Mouse (Mus musculus): Measurements from ENCODE around the gene Lrp6. TPM values are rescaled to one million over a fixed set of nuclear protein-coding genes. Genes with fewer than 3 reads are reported as not detected.

Gene Lrp6
- polyA plus RNA-seq, 1 experiment, result 26.8 TPM

DNA sequence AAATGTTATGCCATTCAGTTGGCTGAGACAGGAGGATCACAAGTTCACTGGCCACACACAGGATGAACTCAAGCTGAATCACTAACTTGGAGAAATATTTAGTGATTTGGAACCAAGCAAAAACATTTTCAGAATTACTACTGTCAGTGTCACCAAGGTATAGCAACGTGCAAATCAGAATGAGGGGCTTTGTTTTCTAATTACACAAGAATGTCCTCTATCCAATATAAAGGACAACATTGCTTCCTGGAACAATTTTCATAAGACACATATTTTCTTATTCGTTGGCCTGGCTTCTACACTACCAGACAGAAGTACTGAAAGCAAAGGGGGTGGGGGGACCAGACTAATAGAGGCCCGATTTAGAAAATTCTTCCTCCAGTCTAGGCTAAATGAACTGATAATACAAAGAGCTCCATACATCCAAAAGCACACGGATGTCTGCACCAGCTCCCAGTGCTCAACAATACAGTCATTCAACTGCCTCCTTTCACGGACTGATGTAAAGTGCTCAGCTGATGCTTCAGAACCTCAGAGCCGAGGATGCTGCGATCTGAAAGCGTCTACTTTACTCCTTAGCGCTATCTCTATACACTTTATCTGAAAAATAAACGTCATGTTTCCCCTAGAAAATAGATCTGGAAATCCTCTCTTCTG lies 29.2 kb downstream of the Lrp6 start:
- no peak for DNase-seq (ENCODE audit: extremely low spot score in 1 of 2, low spot score in 1 of 2)

GRCm38 (mm10) chr6:134535169-134535568 lies 31.6 kb downstream of the Lrp6 start:
- DNase-seq (ENCODE audit: extremely low spot score in 1 of 2, low spot score in 1 of 2), result no peak

- DNase-seq (ENCODE audit: extremely low spot score in 1 of 2, low spot score in 1 of 2), result no peak
Observed at GRCm38 (mm10) chr6:134533021-134533420, 33.7 kb downstream of the Lrp6 start.

DNA sequence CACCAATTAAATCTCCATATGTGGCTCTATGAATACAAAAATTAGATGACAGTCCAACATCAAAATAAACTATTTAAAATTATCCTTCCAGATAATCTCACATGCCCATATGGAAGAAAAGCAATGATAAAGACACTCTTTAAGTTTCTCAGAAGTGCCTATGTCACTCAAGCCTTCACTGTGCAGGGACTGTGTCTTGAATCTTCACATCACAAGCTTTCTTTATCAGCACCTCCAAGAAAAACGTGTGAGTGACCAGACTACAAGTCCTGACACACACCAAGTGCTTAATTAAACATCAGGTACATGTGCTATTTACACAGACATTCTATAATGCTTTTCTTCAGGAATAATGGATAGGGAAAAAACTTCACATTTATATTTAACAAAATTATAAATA lies 34.8 kb downstream of the Lrp6 start:
- no peak for DNase-seq (ENCODE audit: extremely low spot score in 1 of 2, low spot score in 1 of 2)

DNA sequence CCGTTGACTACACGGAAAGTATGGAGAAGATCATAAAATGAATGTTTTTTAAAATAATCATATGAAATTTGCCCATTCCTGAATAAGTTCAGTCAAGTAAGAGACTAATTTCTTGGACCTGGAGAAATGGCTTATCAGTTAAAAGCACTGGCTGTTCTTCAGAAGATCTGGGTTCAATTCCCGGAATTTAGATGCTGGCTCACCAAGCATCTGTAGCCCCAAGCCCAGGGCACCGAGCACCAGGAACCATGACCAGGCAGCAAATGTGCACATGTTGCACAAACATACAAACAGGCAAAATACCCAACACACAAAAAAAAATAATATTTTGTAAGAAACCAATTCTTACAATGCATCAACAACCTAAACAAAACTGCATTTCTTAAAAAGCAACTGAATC lies 37.4 kb downstream of the Lrp6 start:
- DNase-seq (ENCODE audit: extremely low spot score in 1 of 2, low spot score in 1 of 2), result no peak

GRCm38 (mm10) chr6:134528396-134528795 lies 38.4 kb downstream of the Lrp6 start:
- DNase-seq (ENCODE audit: extremely low spot score in 1 of 2, low spot score in 1 of 2), result no peak

DNA sequence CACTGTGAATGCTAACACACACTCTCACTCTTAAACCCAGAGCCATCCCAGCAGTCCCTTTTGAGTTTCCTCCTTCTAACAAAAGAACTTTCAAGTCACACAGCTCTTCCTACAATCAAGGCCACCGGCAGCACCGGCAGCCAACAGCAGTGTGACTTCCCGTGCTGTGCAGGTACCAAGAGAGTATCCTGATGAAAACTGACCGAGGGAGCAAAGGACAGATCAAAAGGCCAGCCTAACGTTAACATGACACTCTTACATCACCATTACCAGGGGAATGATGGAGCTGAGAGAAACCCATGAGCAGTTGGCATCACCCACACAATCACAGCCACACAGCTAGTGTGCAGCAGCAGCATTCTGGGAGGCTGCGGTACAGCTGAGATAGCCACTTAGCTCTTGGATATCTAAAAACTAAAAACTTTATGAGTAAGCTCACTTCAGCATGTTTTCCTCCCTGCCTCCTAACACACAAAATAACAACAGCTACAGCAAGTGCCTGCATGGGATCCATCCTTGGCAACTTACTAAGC lies 39.1 kb downstream of the Lrp6 start:
- DNase-seq (ENCODE audit: extremely low spot score in 1 of 2, low spot score in 1 of 2), result no peak

DNA sequence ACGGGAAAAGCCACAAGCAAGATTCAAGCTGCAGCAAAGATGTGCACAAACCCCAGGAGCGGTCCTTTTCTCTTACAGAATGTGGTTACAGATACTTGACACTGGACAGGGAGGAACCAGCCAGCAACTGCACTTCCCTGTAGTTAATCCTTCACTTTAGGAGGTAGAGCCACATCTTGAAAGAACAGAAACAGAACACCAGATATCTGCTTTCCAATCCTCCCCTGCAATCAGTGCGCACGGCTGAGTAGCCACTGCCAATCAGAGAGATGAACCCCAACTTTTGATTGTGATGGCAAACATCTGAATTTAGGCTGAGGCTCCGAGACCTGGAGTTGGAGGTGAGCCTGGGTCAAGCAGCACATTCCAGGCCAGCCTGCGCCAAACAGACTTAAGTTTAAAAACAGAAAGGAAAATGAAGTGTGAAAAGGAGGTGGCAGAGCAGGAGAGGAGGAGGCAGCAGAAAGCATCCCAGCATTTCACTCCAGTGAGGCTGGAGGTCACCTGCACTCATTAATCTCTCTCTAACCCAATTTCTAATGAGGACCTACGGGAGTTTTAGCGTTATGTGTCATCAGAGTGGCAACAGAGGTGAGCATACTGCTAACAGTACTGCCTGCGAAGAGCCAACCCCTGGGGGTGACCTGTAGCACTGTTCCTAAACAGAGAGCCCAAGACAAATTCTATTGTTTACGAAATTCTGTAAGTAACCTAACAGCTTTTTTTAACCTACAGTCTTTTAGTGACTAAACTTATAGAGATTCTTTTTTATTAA lies 39.8 kb downstream of the Lrp6 start:
- DNase-seq (ENCODE audit: extremely low spot score in 1 of 2, low spot score in 1 of 2), result no peak

DNA sequence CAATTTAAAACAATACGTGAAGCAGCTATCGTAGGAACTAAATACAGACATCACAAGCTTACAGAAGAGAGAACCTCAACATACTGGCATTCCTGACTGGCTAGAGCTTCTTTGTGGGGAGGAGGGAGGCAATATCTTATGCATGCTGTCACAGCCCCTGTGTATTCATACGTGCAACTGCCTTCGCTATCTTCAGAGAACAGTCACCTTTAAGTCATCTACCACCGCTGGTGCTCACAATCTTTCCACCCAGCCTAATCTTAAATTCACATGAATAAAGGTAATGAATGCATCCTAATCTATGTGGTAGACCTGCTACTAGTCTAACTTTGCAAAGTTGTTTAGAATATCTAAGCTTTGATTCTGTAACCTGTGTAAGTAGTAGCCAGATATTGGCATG lies 40.5 kb downstream of the Lrp6 start:
- DNase-seq (ENCODE audit: extremely low spot score in 1 of 2, low spot score in 1 of 2), result no peak

DNA sequence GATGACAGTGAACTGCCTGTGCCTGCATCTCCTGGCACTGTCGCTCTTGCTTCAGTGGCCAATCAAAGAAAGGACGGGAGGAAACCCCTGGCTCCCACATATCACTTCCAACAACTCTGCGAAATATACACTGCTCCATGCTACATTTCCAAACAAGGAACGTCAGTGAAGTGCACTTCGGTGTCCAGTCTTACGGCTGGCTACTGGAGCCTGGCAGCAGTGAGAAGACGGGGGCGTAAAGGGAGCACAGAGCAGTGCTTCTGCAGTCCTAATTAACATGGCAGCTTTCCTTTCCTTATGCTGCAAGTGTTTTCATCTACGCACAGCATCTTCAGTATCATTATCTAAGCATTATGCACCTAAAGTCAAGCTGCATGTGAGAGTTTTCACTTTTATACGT lies 45.4 kb downstream of the Lrp6 start:
- peak; percentile 18 to 46 for DNase-seq (ENCODE audit: extremely low spot score in 1 of 2, low spot score in 1 of 2)

DNA sequence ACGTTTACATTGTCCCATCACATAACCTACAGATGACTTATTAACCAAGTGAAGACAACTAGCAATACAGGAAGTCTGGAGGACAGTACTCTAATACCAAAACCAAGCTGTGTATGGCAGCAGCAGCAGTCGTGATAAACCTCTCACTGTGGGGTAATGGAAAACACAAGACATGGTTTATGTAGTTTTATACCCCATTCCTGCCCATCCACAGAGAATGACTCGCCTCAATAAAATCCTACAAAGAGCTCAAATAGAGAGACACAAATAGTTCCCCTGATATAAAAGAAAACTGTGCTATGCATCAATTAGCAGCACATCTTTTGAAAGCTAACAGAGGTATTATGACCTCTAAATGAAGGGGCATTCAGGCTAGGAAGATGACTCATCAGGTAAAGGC lies 45.9 kb downstream of the Lrp6 start:
- no peak for DNase-seq (ENCODE audit: extremely low spot score in 1 of 2, low spot score in 1 of 2)

GRCm38 (mm10) chr6:134518450-134518849 lies 48.3 kb downstream of the Lrp6 start:
- no peak for DNase-seq (ENCODE audit: extremely low spot score in 1 of 2, low spot score in 1 of 2)

DNA sequence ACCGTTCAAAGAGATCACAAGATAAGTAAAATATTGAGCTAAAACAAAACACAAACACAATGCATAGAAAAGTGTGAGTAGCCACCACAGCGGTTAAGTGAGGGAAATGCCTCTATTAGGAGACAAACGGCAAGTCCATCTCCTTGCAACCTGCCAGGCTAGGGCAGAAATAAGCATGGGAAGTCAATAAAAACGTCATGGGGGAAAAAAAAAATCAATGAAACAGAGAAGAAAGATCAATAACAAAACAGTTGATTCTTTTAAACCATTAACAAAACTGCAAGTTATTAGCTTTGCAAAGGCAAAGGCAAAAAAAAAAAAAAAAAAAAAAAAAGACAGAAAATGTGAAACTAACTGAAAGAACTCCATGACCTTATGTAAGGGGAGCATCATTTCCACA lies 49.6 kb downstream of the Lrp6 start:
- DNase-seq (ENCODE audit: extremely low spot score in 1 of 2, low spot score in 1 of 2), result no peak

- DNase-seq (ENCODE audit: extremely low spot score in 1 of 2, low spot score in 1 of 2), result no peak
Observed at GRCm38 (mm10) chr6:134515416-134515815, 51.3 kb downstream of the Lrp6 start.

GRCm38 (mm10) chr6:134513896-134514510 lies 52.8 kb downstream of the Lrp6 start:
- DNase-seq (ENCODE audit: extremely low spot score in 1 of 2, low spot score in 1 of 2), result no peak

DNA sequence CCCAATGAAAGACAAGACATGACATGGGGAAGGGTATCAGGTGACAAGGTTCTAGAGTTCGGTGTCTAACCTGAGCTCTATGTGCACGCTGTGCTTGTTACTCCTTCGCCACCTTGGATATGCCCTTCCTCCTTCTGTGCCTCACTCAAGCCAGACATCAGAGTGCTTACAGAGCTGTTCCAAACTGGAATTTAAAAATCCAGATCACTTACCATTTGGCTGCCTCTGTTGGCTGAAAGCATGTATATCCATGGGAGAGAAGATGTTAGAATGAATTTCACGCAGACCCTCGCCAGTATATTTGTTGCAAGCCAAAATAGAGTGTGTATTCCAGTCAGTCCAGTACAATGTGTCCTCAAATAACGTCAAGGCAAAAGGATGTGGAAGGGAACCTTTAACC lies 53.8 kb downstream of the Lrp6 start:
- DNase-seq (ENCODE audit: extremely low spot score in 1 of 2, low spot score in 1 of 2), result no peak

DNA sequence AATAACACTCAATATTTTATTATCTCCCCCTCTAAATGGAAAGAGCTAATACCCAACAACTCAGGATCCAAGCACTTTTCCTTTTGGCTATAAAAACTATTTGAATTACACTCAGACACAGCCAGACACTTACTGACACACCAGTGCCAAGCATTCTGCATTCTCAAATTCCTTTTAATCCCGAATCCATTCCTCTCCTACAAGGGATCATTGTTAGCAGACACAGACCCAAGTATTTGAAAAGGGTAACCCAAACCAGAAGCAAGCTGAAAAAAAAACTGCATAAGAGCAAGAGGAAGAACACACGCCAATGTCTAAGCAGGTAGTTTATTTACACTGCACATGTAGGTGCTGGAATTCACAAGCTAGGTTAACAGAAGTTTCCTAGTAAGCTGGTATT lies 54.3 kb downstream of the Lrp6 start:
- DNase-seq (ENCODE audit: extremely low spot score in 1 of 2, low spot score in 1 of 2), result no peak

DNA sequence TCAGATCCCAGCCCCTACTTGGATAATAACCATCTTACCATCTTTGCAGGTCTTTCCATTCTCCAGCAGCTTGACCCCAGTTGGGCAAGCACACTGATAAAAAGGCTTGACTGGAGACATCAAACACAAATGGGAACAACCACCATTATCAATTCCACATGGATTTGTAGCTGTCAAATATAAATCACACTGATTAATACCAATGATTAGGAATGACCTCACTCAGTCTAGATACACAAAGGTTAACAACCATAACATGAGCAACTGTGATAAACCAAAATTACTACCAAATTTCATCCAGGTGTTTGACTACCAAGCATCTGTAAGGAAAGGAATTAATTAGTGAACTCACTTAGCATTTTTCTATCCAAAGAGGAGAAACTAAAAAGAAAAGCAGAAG lies 55.6 kb downstream of the Lrp6 start:
- DNase-seq (ENCODE audit: extremely low spot score in 1 of 2, low spot score in 1 of 2), result no peak

DNA sequence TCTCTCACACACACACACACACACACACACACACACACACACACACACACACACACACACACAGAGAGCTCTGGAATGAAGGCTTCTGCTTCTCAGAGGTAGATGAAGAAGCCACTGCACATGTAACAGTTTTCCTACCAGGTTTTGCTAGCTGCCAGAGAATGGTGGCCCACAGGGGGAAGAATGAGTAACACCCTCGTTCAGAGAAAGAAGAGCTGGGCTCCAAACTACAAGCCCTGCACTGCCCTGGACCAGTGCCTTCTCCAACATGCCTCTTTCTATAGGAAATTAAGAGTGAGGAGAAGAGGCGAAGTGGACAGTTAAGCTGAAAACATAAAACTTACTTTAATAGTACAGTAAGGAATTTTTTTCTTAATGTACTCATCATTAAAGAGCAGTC lies 56.5 kb downstream of the Lrp6 start:
- DNase-seq (ENCODE audit: extremely low spot score in 1 of 2, low spot score in 1 of 2), result no peak

- no peak for DNase-seq (ENCODE audit: extremely low spot score in 1 of 2, low spot score in 1 of 2)
Observed at GRCm38 (mm10) chr6:134509731-134510226, 57.0 kb downstream of the Lrp6 start.

GRCm38 (mm10) chr6:134504866-134505265 lies 61.9 kb downstream of the Lrp6 start:
- DNase-seq (ENCODE audit: extremely low spot score in 1 of 2, low spot score in 1 of 2), result no peak
